Comparison of ENCODE assay signal across 8 mouse cellular contexts in the genomic region with DNA sequence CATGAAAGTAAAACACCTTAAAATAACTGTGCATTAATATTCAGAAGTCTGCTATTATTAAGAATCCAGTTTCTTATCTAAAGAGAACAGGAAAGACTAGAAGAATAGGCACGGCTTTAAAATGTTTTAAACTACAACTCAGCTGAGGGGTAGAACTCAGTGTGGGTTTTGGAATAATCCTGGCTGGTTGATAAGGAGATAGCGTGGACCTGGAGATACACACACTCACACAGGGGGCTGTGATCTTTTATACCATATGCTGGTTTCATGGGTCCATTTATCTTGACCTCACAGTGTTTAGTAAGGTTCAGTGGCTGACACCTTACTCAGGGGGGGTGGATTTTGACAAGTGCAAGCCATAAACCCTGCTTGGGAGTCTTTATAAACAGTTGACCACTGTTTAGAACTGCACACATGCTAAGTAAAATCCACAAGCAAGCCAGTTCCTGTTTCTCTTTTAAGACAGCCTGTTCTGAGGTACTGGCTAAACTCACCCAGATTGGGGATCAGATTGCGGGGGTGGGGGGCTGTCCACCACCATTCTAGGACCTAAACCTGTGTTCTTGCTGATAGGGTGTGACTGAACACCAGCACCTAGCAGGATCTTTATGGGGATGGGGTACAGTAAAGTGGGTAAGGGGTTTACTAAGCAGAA. TPM values are rescaled to one million over a fixed set of nuclear protein-coding genes. Genes with fewer than 3 reads are reported as not detected.
DNase-seq lines count a peak whose midpoint lies in the region; ATAC-seq and TF ChIP-seq lines count a peak whose summit lies in the region.

No protein-coding gene starts in this region.

- no peak for TF ChIP-seq CTCF in lung, embryonic 14.5 days (IDR thresholded peaks at IDR 0.05; ENCODE audit: low read depth)

- H3K27me3 ChIP-seq in lung, embryonic 14.5 days (ENCODE audit: insufficient read depth, low read length) = no peaks in the 10 kb centered on the region
- H3K27me3 ChIP-seq in embryonic facial prominence, embryonic 13.5 days = no peaks in the 10 kb centered on the region
- H3K27me3 ChIP-seq in limb, embryonic 12.5 days = no peaks in the 10 kb centered on the region
- no peaks in the 10 kb centered on the region for H3K27me3 ChIP-seq in neural tube, embryonic 14.5 days (ENCODE audit: control insufficient read depth, insufficient read depth, low read length)

- H3K9ac ChIP-seq in lung, embryonic 14.5 days = peak overlapping the region; percentile 94
- peak overlapping the region; percentile 94 for H3K9ac ChIP-seq in embryonic facial prominence, embryonic 13.5 days
- peak overlapping the region; percentile 94 for H3K9ac ChIP-seq in limb, embryonic 12.5 days (replicated peaks)
- H3K9ac ChIP-seq in neural tube, embryonic 14.5 days (replicated peaks; ENCODE audit: low read depth, low read length) = peak overlapping the region; percentile 88

- H3K9me3 ChIP-seq in lung, embryonic 14.5 days (ENCODE audit: low read depth, low read length) = no peaks in the 10 kb centered on the region
- H3K9me3 ChIP-seq in embryonic facial prominence, embryonic 13.5 days = no peaks in the 10 kb centered on the region
- no peaks in the 10 kb centered on the region for H3K9me3 ChIP-seq in limb, embryonic 12.5 days
- H3K9me3 ChIP-seq in neural tube, embryonic 14.5 days (ENCODE audit: control insufficient read depth, low read length) = no peaks in the 10 kb centered on the region

- H3K4me3 ChIP-seq in lung, embryonic 14.5 days (ENCODE audit: low read depth, low read length) = peak overlapping the region; percentile 97
- H3K4me3 ChIP-seq in embryonic facial prominence, embryonic 13.5 days = peak overlapping the region; percentile 93
- H3K4me3 ChIP-seq in limb, embryonic 12.5 days (replicated peaks) = peak overlapping the region; percentile 98
- H3K4me3 ChIP-seq in neural tube, embryonic 14.5 days (ENCODE audit: low read depth, low read length) = peak overlapping the region; percentile 85

- DNase-seq in lung, embryonic 14.5 days = no peak
- DNase-seq in lung, adult 18-20 months = no peak
- DNase-seq in MN1 (ENCODE audit: low spot score) = no peak
- DNase-seq in frontal cortex, postnatal 25 days (ENCODE audit: low spot score in 2 of 2) = no peak
- no peak for DNase-seq in thymus, adult 18-20 months

- WGBS in lung, embryonic 14.5 days = 35% methylated on average over 3 of the region's 3 CpGs
- 57% methylated on average over 3 of the region's 3 CpGs for WGBS in embryonic facial prominence, embryonic 13.5 days
- 56% methylated on average over 3 of the region's 3 CpGs for WGBS in limb, embryonic 12.5 days
- 57% methylated on average over 3 of the region's 3 CpGs for WGBS in neural tube, embryonic 14.5 days

- peak overlapping the region; percentile 73 for H3K4me2 ChIP-seq in lung, embryonic 14.5 days
- H3K4me2 ChIP-seq in embryonic facial prominence, embryonic 13.5 days = peak overlapping the region; percentile 89
- peak overlapping the region; percentile 84 for H3K4me2 ChIP-seq in limb, embryonic 12.5 days
- peak overlapping the region; percentile 79 for H3K4me2 ChIP-seq in neural tube, embryonic 14.5 days (ENCODE audit: low read depth, low read length)

- H3K36me3 ChIP-seq in lung, embryonic 14.5 days (ENCODE audit: insufficient read depth) = peaks cover 7% of the 10 kb centered on the region
- peaks cover 30% of the 10 kb centered on the region for H3K36me3 ChIP-seq in embryonic facial prominence, embryonic 13.5 days
- H3K36me3 ChIP-seq in limb, embryonic 12.5 days = peaks cover 27% of the 10 kb centered on the region
- peaks cover 5% of the 10 kb centered on the region; the same call in 1 of the 2 replicates for H3K36me3 ChIP-seq in neural tube, embryonic 14.5 days (ENCODE audit: control insufficient read depth, insufficient read depth, low read length)

- no peaks in the 10 kb centered on the region for H3K4me1 ChIP-seq in lung, embryonic 14.5 days (ENCODE audit: insufficient read depth)
- peaks cover 11% of the 10 kb centered on the region for H3K4me1 ChIP-seq in embryonic facial prominence, embryonic 13.5 days
- H3K4me1 ChIP-seq in limb, embryonic 12.5 days (replicated peaks) = peaks cover 8% of the 10 kb centered on the region
- H3K4me1 ChIP-seq in neural tube, embryonic 14.5 days (ENCODE audit: control insufficient read depth, insufficient read depth, low read length) = peaks cover 8% of the 10 kb centered on the region; the same call in 1 of the 2 replicates

- H3K27ac ChIP-seq in lung, embryonic 14.5 days (ENCODE audit: low read depth) = peak overlapping the region; percentile 80; the same call in 1 of the 2 replicates
- H3K27ac ChIP-seq in embryonic facial prominence, embryonic 13.5 days = peak overlapping the region; percentile 81; the same call in 1 of the 2 replicates
- peak overlapping the region; percentile 79 for H3K27ac ChIP-seq in limb, embryonic 12.5 days
- 0 out of 2 replicates have a peak overlapping the region, but pooled peaks have one; percentile 62 for H3K27ac ChIP-seq in neural tube, embryonic 14.5 days (ENCODE audit: low read depth, low read length)

- no peak for ATAC-seq in lung, embryonic 14.5 days (ENCODE audit: insufficient read depth)
- ATAC-seq in embryonic facial prominence, embryonic 13.5 days (ENCODE audit: insufficient number of reproducible peaks, insufficient read depth, low FRiP score, low TSS enrichment, low read depth) = no peak
- no peak for ATAC-seq in limb, embryonic 12.5 days (ENCODE audit: insufficient number of reproducible peaks, insufficient read depth, low FRiP score, low TSS enrichment, low read depth)
- no peak for ATAC-seq in neural tube, embryonic 14.5 days (ENCODE audit: low read depth)

RNA-seq across cellular contexts. Expression of gene Dnajc16, which starts 1.0 kb away (rescaled TPM):
- polyA plus RNA-seq in lung, embryonic 14.5 days (2014; fragmentation: Nextera tagmentation; extraction: Ambion mirVana) = 3.5 and 4.2 TPM in 2 replicates
- polyA plus RNA-seq in embryonic facial prominence, embryonic 13.5 days (2015; fragmentation: Nextera tagmentation; extraction: Ambion mirVana) = 3.8 and 4.2 TPM in 2 replicates
- polyA plus RNA-seq in limb, embryonic 12.5 days (2016; fragmentation: Nextera tagmentation; extraction: Ambion mirVana) = 3.4 and 4.0 TPM in 2 replicates
- 5.8 and 6.4 TPM in 2 replicates for polyA plus RNA-seq in neural tube, embryonic 14.5 days (2014; fragmentation: Nextera tagmentation; extraction: Ambion mirVana)

RNA-seq across cellular contexts. Expression of gene Casp9, which starts 3.7 kb away (rescaled TPM):
- 21.5 and 22.3 TPM in 2 replicates for polyA plus RNA-seq in lung, embryonic 14.5 days (2014; fragmentation: Nextera tagmentation; extraction: Ambion mirVana)
- polyA plus RNA-seq in embryonic facial prominence, embryonic 13.5 days (2015; fragmentation: Nextera tagmentation; extraction: Ambion mirVana) = 14.2 and 15.1 TPM in 2 replicates
- 18.7 and 22.6 TPM in 2 replicates for polyA plus RNA-seq in limb, embryonic 12.5 days (2016; fragmentation: Nextera tagmentation; extraction: Ambion mirVana)
- 17.3 and 18.2 TPM in 2 replicates for polyA plus RNA-seq in neural tube, embryonic 14.5 days (2014; fragmentation: Nextera tagmentation; extraction: Ambion mirVana)

RNA-seq across cellular contexts. Expression of gene Cela2a, which starts 36.3 kb away (rescaled TPM):
- not detected in 2 replicates for polyA plus RNA-seq in lung, embryonic 14.5 days (2014; fragmentation: Nextera tagmentation; extraction: Ambion mirVana)
- polyA plus RNA-seq in embryonic facial prominence, embryonic 13.5 days (2015; fragmentation: Nextera tagmentation; extraction: Ambion mirVana) = 0.25 TPM in 1 of 2 replicates, not detected in the other
- polyA plus RNA-seq in limb, embryonic 12.5 days (2016; fragmentation: Nextera tagmentation; extraction: Ambion mirVana) = not detected in 2 replicates
- polyA plus RNA-seq in neural tube, embryonic 14.5 days (2014; fragmentation: Nextera tagmentation; extraction: Ambion mirVana) = not detected in 2 replicates

RNA-seq across cellular contexts. Expression of gene Agmat, which starts 43.2 kb away (rescaled TPM):
- not detected in 2 replicates for polyA plus RNA-seq in lung, embryonic 14.5 days (2014; fragmentation: Nextera tagmentation; extraction: Ambion mirVana)
- 0.30 TPM in 1 of 2 replicates, not detected in the other for polyA plus RNA-seq in embryonic facial prominence, embryonic 13.5 days (2015; fragmentation: Nextera tagmentation; extraction: Ambion mirVana)
- polyA plus RNA-seq in limb, embryonic 12.5 days (2016; fragmentation: Nextera tagmentation; extraction: Ambion mirVana) = not detected in 2 replicates
- not detected in 2 replicates for polyA plus RNA-seq in neural tube, embryonic 14.5 days (2014; fragmentation: Nextera tagmentation; extraction: Ambion mirVana)

RNA-seq across cellular contexts. Expression of gene Ctrc, which starts 56.5 kb away (rescaled TPM):
- polyA plus RNA-seq in lung, embryonic 14.5 days (2014; fragmentation: Nextera tagmentation; extraction: Ambion mirVana) = not detected in 2 replicates
- not detected in 2 replicates for polyA plus RNA-seq in embryonic facial prominence, embryonic 13.5 days (2015; fragmentation: Nextera tagmentation; extraction: Ambion mirVana)
- polyA plus RNA-seq in limb, embryonic 12.5 days (2016; fragmentation: Nextera tagmentation; extraction: Ambion mirVana) = not detected in 2 replicates
- polyA plus RNA-seq in neural tube, embryonic 14.5 days (2014; fragmentation: Nextera tagmentation; extraction: Ambion mirVana) = not detected in 2 replicates
